9 mouse cellular contexts compared by ENCODE assay signal in the genomic region with DNA sequence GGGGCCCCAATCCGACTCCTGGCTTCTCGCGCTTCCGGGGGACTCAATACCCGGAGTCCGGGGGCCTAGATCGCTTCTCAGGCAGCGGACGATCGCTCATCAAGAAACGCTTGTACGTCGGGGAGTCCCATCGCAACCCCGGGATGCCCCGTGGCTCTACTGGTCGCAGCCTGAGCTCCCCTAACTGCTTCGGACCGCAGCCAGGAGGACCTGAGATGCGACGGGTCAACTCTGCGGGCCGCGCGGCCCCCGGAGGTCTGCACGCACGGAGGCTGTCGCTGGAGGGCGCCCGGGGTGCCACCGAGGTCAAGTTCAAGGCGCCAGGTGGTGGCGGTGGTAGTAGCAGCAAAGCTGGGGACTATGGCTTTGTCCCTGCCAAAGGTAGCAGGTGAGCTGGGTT. TPM values are rescaled to one million over a fixed set of nuclear protein-coding genes. Genes with fewer than 3 reads are reported as not detected.
DNase-seq lines count a peak whose midpoint lies in the region; ATAC-seq lines count a peak whose summit lies in the region.
"Had no signal": no experiment of that assay in that cellular context is flagged by ENCODE, and none has a peak within 500 bp of the region (broad histone marks: within the 10 kb centered on the region; RNA-seq: fewer than 3 reads in every experiment).

No protein-coding gene starts in this region.

- H3K9me3 ChIP-seq in midbrain, embryonic 12.5 days, result no peaks in the 10 kb centered on the region
- H3K9me3 ChIP-seq: G1E had no signal

- H3K4me1 ChIP-seq in midbrain, embryonic 12.5 days, result peaks cover 12% of the 10 kb centered on the region; the same call in 1 of the 2 replicates

- peak overlapping the region; percentile 40 for H3K4me2 ChIP-seq in midbrain, embryonic 12.5 days (replicated peaks)

- peak; percentile 25 for DNase-seq in gastrocnemius, postnatal 14 days
- DNase-seq in gastrocnemius, adult 18-20 months (ENCODE audit: low spot score), result no peak
- DNase-seq in WW6 (ENCODE audit: low read depth, low spot score), result peak; percentile 39
- DNase-seq in heart, postnatal 4 days, result peak; percentile 40
- no peak for DNase-seq in left cerebral cortex, postnatal 36 days (ENCODE audit: low spot score in 2 of 2)
- DNase-seq in urinary bladder, postnatal 4 days (ENCODE audit: low spot score in 2 of 2), result no peak
- DNase-seq in right cerebral cortex, adult 18-20 months, result no peak

- no peak overlapping the region for H3K9ac ChIP-seq in midbrain, embryonic 12.5 days (replicated peaks)

- peaks cover 77% of the 10 kb centered on the region for H3K27me3 ChIP-seq in midbrain, embryonic 12.5 days

- no peak overlapping the region for H3K27ac ChIP-seq in midbrain, embryonic 12.5 days (replicated peaks)

- H3K36me3 ChIP-seq in midbrain, embryonic 12.5 days, result no peaks in the 10 kb centered on the region
- H3K36me3 ChIP-seq: G1E had no signal

- H3K4me3 ChIP-seq in midbrain, embryonic 12.5 days, result peak overlapping the region; percentile 10; the same call in 1 of the 2 replicates

- intact Hi-C loops in gastrocnemius, postnatal 14 days (cut with DNase I; ENCODE audit: low total_unique reads), result no loop called here
- intact Hi-C loops in left cerebral cortex, postnatal 36 days (cut with DNase I), result no loop called here

- ATAC-seq in midbrain, embryonic 12.5 days (ENCODE audit: low FRiP score, low read depth), result no peak

- WGBS in midbrain, embryonic 12.5 days, result 6% methylated on average over 34 of the region's 34 CpGs

RNA-seq across cellular contexts. Expression of a gene that starts 31.3 kb away (rescaled TPM):
- not detected for total RNA-seq in gastrocnemius, postnatal 14 days (2021)
- not detected for total RNA-seq in gastrocnemius, adult 18-20 months (2021)
- total RNA-seq in heart, postnatal 4 days (2021), result under 1 TPM; 0.32 to 0.45 TPM
- polyA plus RNA-seq in midbrain, embryonic 12.5 days (2016; fragmentation: Nextera tagmentation; extraction: Ambion mirVana), result 0.41 and 0.52 TPM in 2 replicates
- not detected for total RNA-seq in left cerebral cortex, postnatal 36 days (2021)
- total RNA-seq: G1E had no signal
- polyA plus RNA-seq: G1E had no signal

RNA-seq across cellular contexts. Expression of a gene that starts 32.1 kb away (rescaled TPM):
- total RNA-seq in gastrocnemius, postnatal 14 days (2021), result under 1 TPM; 0.31 to 0.49 TPM
- total RNA-seq in gastrocnemius, adult 18-20 months (2021), result under 1 TPM; 0.39 to 0.64 TPM
- 1 to 10 TPM; 2.2 to 3.5 TPM for total RNA-seq in heart, postnatal 4 days (2021)
- 0.23 and 0.24 TPM in 2 replicates for polyA plus RNA-seq in midbrain, embryonic 12.5 days (2016; fragmentation: Nextera tagmentation; extraction: Ambion mirVana)
- under 1 TPM; 0.30 to 0.43 TPM for total RNA-seq in left cerebral cortex, postnatal 36 days (2021)

RNA-seq across cellular contexts. Expression of a gene that starts 33.6 kb away (rescaled TPM):
- total RNA-seq in gastrocnemius, postnatal 14 days (2021), result 10 to 100 TPM in 1 of 2 experiments, 1 to 10 TPM in 1; 9.5 to 10.2 TPM
- 10 to 100 TPM in 1 of 2 experiments, 1 to 10 TPM in 1; 9.2 to 12.1 TPM for total RNA-seq in gastrocnemius, adult 18-20 months (2021)
- 10 to 100 TPM; 13.7 to 14.6 TPM for total RNA-seq in heart, postnatal 4 days (2021)
- 32.2 and 32.7 TPM in 2 replicates for polyA plus RNA-seq in midbrain, embryonic 12.5 days (2016; fragmentation: Nextera tagmentation; extraction: Ambion mirVana)
- 10 to 100 TPM; 16.9 to 20.6 TPM for total RNA-seq in left cerebral cortex, postnatal 36 days (2021)

RNA-seq across cellular contexts. Expression of a gene that starts 36.4 kb away (rescaled TPM):
- total RNA-seq in gastrocnemius, postnatal 14 days (2021), result 10 to 100 TPM; 57.0 to 63.3 TPM
- total RNA-seq in gastrocnemius, adult 18-20 months (2021), result 10 to 100 TPM; 18.5 to 20.1 TPM
- 100 to 1,000 TPM; 170 to 175 TPM for total RNA-seq in heart, postnatal 4 days (2021)
- polyA plus RNA-seq in midbrain, embryonic 12.5 days (2016; fragmentation: Nextera tagmentation; extraction: Ambion mirVana), result 127 and 145 TPM in 2 replicates
- 10 to 100 TPM; 30.1 to 34.9 TPM for total RNA-seq in left cerebral cortex, postnatal 36 days (2021)

Comparison
In these comparisons a context has a peak if more than half of its experiments do, and no peak if none do; other contexts are left out.
1. DNase-seq: peak in gastrocnemius, postnatal 14 days (single experiment), WW6 (single experiment) and heart, postnatal 4 days (single experiment); none in gastrocnemius, adult 18-20 months (single experiment), left cerebral cortex, postnatal 36 days (0 of 2), urinary bladder, postnatal 4 days (0 of 2) and right cerebral cortex, adult 18-20 months (single experiment).